Mouse (Mus musculus): ENCODE data around the gene Ccdc90b. TPM values are rescaled to one million over a fixed set of nuclear protein-coding genes. Genes with fewer than 3 reads are reported as not detected.

Ccdc90b gene
- polyA plus RNA-seq, 1 experiment = 35.3 TPM

- H3K36me3 ChIP-seq (ENCODE audit: control insufficient read depth, insufficient read depth, low read length, poor library complexity, severe bottlenecking) = no peaks in the 10 kb centered on the region
- TF ChIP-seq POLR2A (IDR thresholded peaks at IDR 0.05; ENCODE audit: insufficient read depth, low read length) = no peak
- TF ChIP-seq CTCF (IDR thresholded peaks at IDR 0.05; ENCODE audit: low read depth, low read length) = no peak
- no peak for TF ChIP-seq EP300 (IDR thresholded peaks at IDR 0.05; ENCODE audit: insufficient read depth, low read depth, low read length)
- H3K4me1 ChIP-seq (ENCODE audit: control insufficient read depth, insufficient read depth, low read length) = no peaks in the 10 kb centered on the region
- H3K9me3 ChIP-seq (replicated peaks; ENCODE audit: control insufficient read depth, insufficient read depth, low read length, poor library complexity, severe bottlenecking) = no peaks in the 10 kb centered on the region
- no peak overlapping the region for H3K9ac ChIP-seq (ENCODE audit: low read depth, poor library complexity, severe bottlenecking)
- H3K27me3 ChIP-seq (ENCODE audit: control insufficient read depth, insufficient read depth, low read length, poor library complexity, severe bottlenecking) = no peaks in the 10 kb centered on the region
- no peak overlapping the region for H3K4me3 ChIP-seq (ENCODE audit: low read depth, low read length)
- no peak overlapping the region for H3K27ac ChIP-seq (ENCODE audit: insufficient read depth, low read length)
These were observed 10.5 kb upstream of the Ccdc90b start for GRCm38 (mm10) chr7:92550248-92550989.

DNA sequence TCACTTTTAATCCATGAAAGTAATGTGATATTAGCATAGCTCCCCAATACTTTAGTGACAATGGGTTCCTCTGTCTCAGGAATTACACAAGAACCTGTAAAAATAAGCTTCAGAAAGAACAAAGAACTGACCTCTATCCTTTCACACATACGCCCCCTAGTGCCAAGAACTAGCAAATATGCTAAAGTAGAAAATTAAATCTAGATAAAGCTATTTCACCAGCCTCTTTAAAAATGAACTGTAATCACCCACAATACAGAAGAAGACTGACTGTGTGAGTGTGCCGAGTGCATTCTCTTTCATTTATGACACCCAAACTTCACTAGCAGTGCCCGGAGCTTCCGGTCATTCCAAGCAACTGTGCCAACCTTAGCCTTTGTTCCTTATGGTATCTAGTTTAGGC lies 10.0 kb upstream of the Ccdc90b start:
- H3K4me3 ChIP-seq (ENCODE audit: low read depth, low read length) = no peak overlapping the region
- H3K27ac ChIP-seq (ENCODE audit: insufficient read depth, low read length) = no peak overlapping the region
- H3K4me1 ChIP-seq (ENCODE audit: control insufficient read depth, insufficient read depth, low read length) = no peaks in the 10 kb centered on the region
- no peaks in the 10 kb centered on the region for H3K9me3 ChIP-seq (replicated peaks; ENCODE audit: control insufficient read depth, insufficient read depth, low read length, poor library complexity, severe bottlenecking)
- H3K27me3 ChIP-seq (ENCODE audit: control insufficient read depth, insufficient read depth, low read length, poor library complexity, severe bottlenecking) = no peaks in the 10 kb centered on the region
- no peak for TF ChIP-seq CTCF (IDR thresholded peaks at IDR 0.05; ENCODE audit: low read depth, low read length)
- no peak for TF ChIP-seq EP300 (IDR thresholded peaks at IDR 0.05; ENCODE audit: insufficient read depth, low read depth, low read length)
- TF ChIP-seq POLR2A (IDR thresholded peaks at IDR 0.05; ENCODE audit: insufficient read depth, low read length) = no peak
- H3K9ac ChIP-seq (ENCODE audit: low read depth, poor library complexity, severe bottlenecking) = no peak overlapping the region
- no peaks in the 10 kb centered on the region for H3K36me3 ChIP-seq (ENCODE audit: control insufficient read depth, insufficient read depth, low read length, poor library complexity, severe bottlenecking)

- Histone ChIP-seq H3K9ac (ENCODE audit: low read depth, poor library complexity, severe bottlenecking) (no peak overlapping the region), H3K36me3 (ENCODE audit: control insufficient read depth, insufficient read depth, low read length, poor library complexity, severe bottlenecking) (no peaks in the 10 kb centered on the region), H3K9me3 (replicated peaks; ENCODE audit: control insufficient read depth, insufficient read depth, low read length, poor library complexity, severe bottlenecking) (no peaks in the 10 kb centered on the region), H3K4me1 (ENCODE audit: control insufficient read depth, insufficient read depth, low read length) (no peaks in the 10 kb centered on the region), H3K27ac (ENCODE audit: insufficient read depth, low read length) (no peak overlapping the region), H3K27me3 (ENCODE audit: control insufficient read depth, insufficient read depth, low read length, poor library complexity, severe bottlenecking) (no peaks in the 10 kb centered on the region), H3K4me3 (ENCODE audit: low read depth, low read length) (no peak overlapping the region)
- TF ChIP-seq EP300 (IDR thresholded peaks at IDR 0.05; ENCODE audit: insufficient read depth, low read depth, low read length) (no peak), CTCF (IDR thresholded peaks at IDR 0.05; ENCODE audit: low read depth, low read length) (no peak), POLR2A (IDR thresholded peaks at IDR 0.05; ENCODE audit: insufficient read depth, low read length) (no peak)
These were observed 2.2 kb upstream of the Ccdc90b start for GRCm38 (mm10) chr7:92558744-92559143.

DNA sequence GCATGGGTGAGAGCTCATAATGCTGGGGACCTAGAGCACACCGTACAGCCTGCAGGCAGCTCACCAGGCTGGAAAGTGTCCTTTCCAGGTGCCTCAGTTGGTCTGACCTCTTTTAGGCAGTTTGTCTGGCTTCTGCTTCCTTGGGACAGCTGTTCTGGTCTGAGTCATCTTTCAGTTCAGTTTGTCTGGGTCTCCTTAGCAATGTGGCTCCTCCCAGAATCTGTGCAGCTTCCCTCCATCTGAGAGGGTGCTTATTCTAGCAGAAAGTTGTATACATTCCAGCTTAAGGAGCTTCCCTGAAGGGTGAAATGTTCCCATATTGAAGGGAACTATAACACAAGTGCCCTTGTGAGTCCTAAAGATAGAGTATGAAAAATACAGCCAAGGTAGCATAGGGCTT lies 5.8 kb downstream of the Ccdc90b start:
- H3K4me3 ChIP-seq (ENCODE audit: low read depth, low read length) = no peak overlapping the region
- no peak overlapping the region for H3K9ac ChIP-seq (ENCODE audit: low read depth, poor library complexity, severe bottlenecking)
- H3K27ac ChIP-seq (ENCODE audit: insufficient read depth, low read length) = no peak overlapping the region
- no peaks in the 10 kb centered on the region for H3K27me3 ChIP-seq (ENCODE audit: control insufficient read depth, insufficient read depth, low read length, poor library complexity, severe bottlenecking)
- H3K4me1 ChIP-seq (ENCODE audit: control insufficient read depth, insufficient read depth, low read length) = no peaks in the 10 kb centered on the region
- no peaks in the 10 kb centered on the region for H3K9me3 ChIP-seq (replicated peaks; ENCODE audit: control insufficient read depth, insufficient read depth, low read length, poor library complexity, severe bottlenecking)
- TF ChIP-seq EP300 (IDR thresholded peaks at IDR 0.05; ENCODE audit: insufficient read depth, low read depth, low read length) (no peak), POLR2A (IDR thresholded peaks at IDR 0.05; ENCODE audit: insufficient read depth, low read length) (no peak), CTCF (IDR thresholded peaks at IDR 0.05; ENCODE audit: low read depth, low read length) (no peak)
- no peaks in the 10 kb centered on the region for H3K36me3 ChIP-seq (ENCODE audit: control insufficient read depth, insufficient read depth, low read length, poor library complexity, severe bottlenecking)

DNA sequence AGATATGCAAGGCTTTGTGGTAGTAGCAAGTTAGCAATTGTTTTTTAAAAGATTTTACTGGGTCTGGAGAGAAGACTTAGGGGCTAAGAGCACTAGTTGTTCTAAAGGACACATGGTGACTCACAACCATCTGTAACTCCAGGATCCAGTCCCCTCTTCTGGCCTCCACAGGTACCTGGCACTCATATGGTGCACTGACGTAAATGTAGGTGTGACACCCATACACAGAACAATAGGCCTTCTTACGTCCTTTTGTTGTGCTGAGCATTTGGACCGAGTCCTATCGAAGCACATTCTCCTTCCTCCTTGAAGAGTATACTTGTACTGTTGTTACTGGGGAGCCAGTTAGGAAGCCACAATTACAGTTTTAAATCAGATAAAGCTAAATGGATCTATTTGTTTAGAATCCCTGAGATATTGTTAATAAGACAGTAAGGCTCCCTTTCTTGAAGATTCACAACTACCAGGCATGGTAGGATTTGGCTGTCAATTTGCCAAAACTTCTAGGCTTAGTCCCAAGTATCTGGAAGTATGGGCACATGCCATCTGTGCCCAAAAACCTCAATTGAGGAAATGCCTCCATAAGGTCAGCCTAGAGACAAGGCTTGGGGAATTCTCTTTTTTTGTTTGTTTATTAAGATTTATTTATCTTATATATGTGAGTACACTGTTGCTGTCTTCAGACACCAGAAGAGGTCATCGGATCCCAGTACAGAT lies 19.7 kb downstream of the Ccdc90b start:
- Histone ChIP-seq H3K27ac (ENCODE audit: insufficient read depth, low read length) (no peak overlapping the region), H3K27me3 (ENCODE audit: control insufficient read depth, insufficient read depth, low read length, poor library complexity, severe bottlenecking) (no peaks in the 10 kb centered on the region), H3K36me3 (ENCODE audit: control insufficient read depth, insufficient read depth, low read length, poor library complexity, severe bottlenecking) (no peaks in the 10 kb centered on the region), H3K4me3 (ENCODE audit: low read depth, low read length) (no peak overlapping the region), H3K4me1 (ENCODE audit: control insufficient read depth, insufficient read depth, low read length) (no peaks in the 10 kb centered on the region), H3K9me3 (replicated peaks; ENCODE audit: control insufficient read depth, insufficient read depth, low read length, poor library complexity, severe bottlenecking) (no peaks in the 10 kb centered on the region), H3K9ac (ENCODE audit: low read depth, poor library complexity, severe bottlenecking) (no peak overlapping the region)
- TF ChIP-seq POLR2A (IDR thresholded peaks at IDR 0.05; ENCODE audit: insufficient read depth, low read length) (no peak), EP300 (IDR thresholded peaks at IDR 0.05; ENCODE audit: insufficient read depth, low read depth, low read length) (no peak), CTCF (IDR thresholded peaks at IDR 0.05; ENCODE audit: low read depth, low read length) (no peak)

DNA sequence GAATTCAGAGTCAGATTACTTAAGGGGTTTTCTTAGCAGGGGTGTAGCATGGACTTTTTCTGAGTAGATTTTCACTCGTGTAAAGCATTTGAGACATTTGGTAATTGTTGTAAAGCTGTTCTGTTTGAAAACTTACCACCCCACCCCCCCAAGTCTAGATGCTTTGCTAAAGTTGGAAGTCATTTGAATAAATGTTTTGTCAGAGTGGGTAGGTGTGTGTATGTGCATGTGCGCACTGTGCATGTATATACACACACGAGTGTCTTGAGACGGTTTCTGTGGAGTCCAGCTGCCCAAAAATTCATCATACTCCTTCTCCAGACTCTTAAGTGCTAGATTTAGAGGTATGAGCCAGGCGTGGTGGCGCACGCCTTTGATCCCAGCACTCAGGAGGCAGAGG lies 22.6 kb downstream of the Ccdc90b start:
- no peaks in the 10 kb centered on the region for H3K36me3 ChIP-seq (ENCODE audit: control insufficient read depth, insufficient read depth, low read length, poor library complexity, severe bottlenecking)
- H3K27ac ChIP-seq (ENCODE audit: insufficient read depth, low read length) = no peak overlapping the region
- no peak overlapping the region for H3K4me3 ChIP-seq (ENCODE audit: low read depth, low read length)
- H3K9ac ChIP-seq (ENCODE audit: low read depth, poor library complexity, severe bottlenecking) = no peak overlapping the region
- no peaks in the 10 kb centered on the region for H3K27me3 ChIP-seq (ENCODE audit: control insufficient read depth, insufficient read depth, low read length, poor library complexity, severe bottlenecking)
- no peaks in the 10 kb centered on the region for H3K9me3 ChIP-seq (replicated peaks; ENCODE audit: control insufficient read depth, insufficient read depth, low read length, poor library complexity, severe bottlenecking)
- no peaks in the 10 kb centered on the region for H3K4me1 ChIP-seq (ENCODE audit: control insufficient read depth, insufficient read depth, low read length)
- TF ChIP-seq POLR2A (IDR thresholded peaks at IDR 0.05; ENCODE audit: insufficient read depth, low read length) = no peak
- no peak for TF ChIP-seq EP300 (IDR thresholded peaks at IDR 0.05; ENCODE audit: insufficient read depth, low read depth, low read length)
- no peak for TF ChIP-seq CTCF (IDR thresholded peaks at IDR 0.05; ENCODE audit: low read depth, low read length)
